In the genomic region with DNA sequence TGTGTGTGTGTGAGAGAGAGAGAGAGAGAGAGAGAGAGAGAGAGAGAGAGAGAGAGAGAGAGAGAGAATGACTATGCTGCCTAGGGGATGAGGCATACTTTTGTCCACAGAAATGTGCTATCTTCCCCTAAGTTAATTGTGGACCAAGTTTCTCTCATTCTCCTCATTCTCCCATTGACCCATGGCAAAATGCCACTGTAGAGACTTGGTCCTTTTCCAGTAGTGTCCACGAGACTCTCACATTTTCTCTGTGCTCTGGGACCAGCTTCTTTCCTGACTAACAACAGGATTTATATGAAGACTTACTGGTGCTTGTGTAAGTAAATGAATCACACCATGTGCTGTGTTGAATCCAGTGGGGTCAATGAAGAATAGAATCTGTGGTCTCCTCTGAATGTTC, we compare ENCODE assay signal across 24 mouse cellular contexts.
A peak's percentile ranks its signal among the peaks of the same experiment; 100 is the strongest.
DNase-seq lines count a peak whose midpoint lies in the region; ATAC-seq lines count a peak whose summit lies in the region.
"Had no signal": no experiment of that assay in that cellular context is flagged by ENCODE, and none has a peak within 500 bp of the region (broad histone marks: within the 10 kb centered on the region; RNA-seq: fewer than 3 reads in every experiment).

No protein-coding gene starts in this region.

- H3K9me3 ChIP-seq in hindbrain, embryonic 16.5 days (ENCODE audit: control insufficient read depth, low read length): no peaks in the 10 kb centered on the region
- H3K9me3 ChIP-seq: G1E had no signal

- intact Hi-C loops in left cerebral cortex, postnatal 4 days (cut with DNase I): no loop called here

- no peak overlapping the region for H3K4me3 ChIP-seq in hindbrain, embryonic 16.5 days (ENCODE audit: low read length)

- no peak for ATAC-seq in hindbrain, embryonic 16.5 days
- ATAC-seq: activated CD4-positive, CD25-positive, alpha-beta regulatory T cell, adult 4 months; CD4-positive, CD25-positive, alpha-beta regulatory T cell, adult 4 months; Patski had no signal

- H3K4me2 ChIP-seq in hindbrain, embryonic 16.5 days (ENCODE audit: low read length): no peak overlapping the region

- no peaks in the 10 kb centered on the region for H3K36me3 ChIP-seq in hindbrain, embryonic 16.5 days (ENCODE audit: control insufficient read depth, insufficient read depth, low read length)
- H3K36me3 ChIP-seq: G1E had no signal

- H3K4me1 ChIP-seq in hindbrain, embryonic 16.5 days (ENCODE audit: control insufficient read depth, insufficient read depth, low read depth, low read length): no peaks in the 10 kb centered on the region

- no peak overlapping the region for H3K27ac ChIP-seq in hindbrain, embryonic 16.5 days (ENCODE audit: low read depth, low read length)

- peak; percentile 81 for DNase-seq in Muller cell, postnatal 12 days (ENCODE audit: inconsistent ontology term)
- DNase-seq in NIH3T3 (ENCODE audit: low read depth): peak; percentile 63
- DNase-seq in adipocyte (ENCODE audit: low spot score): peak; percentile 3
- no peak for DNase-seq in neural tube, embryonic 10.5 days (ENCODE audit: extremely low spot score, low spot score)
- no peak for DNase-seq in left cerebral cortex, postnatal 4 days
- DNase-seq: adrenal gland, adult 2 months; adrenal gland, adult 8-10 months; adrenal gland, postnatal 10 days; adrenal gland, postnatal 14 days; adrenal gland, postnatal 25 days; adrenal gland, postnatal 36 days; B cell, adult 2 months; cerebellum, adult 11 months; cerebellum, adult 11-12 months; cerebellum, adult 18-20 months; cerebellum, adult 2 months; cerebellum, adult 8-10 months; cerebellum, adult 9-10 months had no signal

- H3K27me3 ChIP-seq in hindbrain, embryonic 16.5 days (replicated peaks; ENCODE audit: control insufficient read depth, insufficient read depth, low read length): no peaks in the 10 kb centered on the region
- H3K27me3 ChIP-seq: CH12.LX, Patski had no signal

- no peak overlapping the region for H3K9ac ChIP-seq in hindbrain, embryonic 16.5 days (ENCODE audit: low read depth, low read length)

- 54% methylated on average over 1 of the region's 1 CpGs for WGBS in hindbrain, embryonic 16.5 days

Comparison
In these comparisons a context has a peak if more than half of its experiments do, and no peak if none do; other contexts are left out.
1. DNase-seq: peak in Muller cell, postnatal 12 days (single experiment), NIH3T3 (single experiment) and adipocyte (single experiment); none in neural tube, embryonic 10.5 days (single experiment) and left cerebral cortex, postnatal 4 days (single experiment).